Mouse (Mus musculus) thymus, adult 18-20 months (tissue): ENCODE data around the gene Ahcy.
"Not testable (repeated sequence)": the region's sequence is repeated elsewhere in the genome, so short reads cannot be mapped to it uniquely, and the experiment has no call there.

Experiments
- DNase-seq, 2 experiments: peaks; one replicate each; pipeline ENCODE4 v3.0.0; 2022; ENCODE audit warnings: mixed read lengths in 2 of 2

Gene Ahcy

DNA sequence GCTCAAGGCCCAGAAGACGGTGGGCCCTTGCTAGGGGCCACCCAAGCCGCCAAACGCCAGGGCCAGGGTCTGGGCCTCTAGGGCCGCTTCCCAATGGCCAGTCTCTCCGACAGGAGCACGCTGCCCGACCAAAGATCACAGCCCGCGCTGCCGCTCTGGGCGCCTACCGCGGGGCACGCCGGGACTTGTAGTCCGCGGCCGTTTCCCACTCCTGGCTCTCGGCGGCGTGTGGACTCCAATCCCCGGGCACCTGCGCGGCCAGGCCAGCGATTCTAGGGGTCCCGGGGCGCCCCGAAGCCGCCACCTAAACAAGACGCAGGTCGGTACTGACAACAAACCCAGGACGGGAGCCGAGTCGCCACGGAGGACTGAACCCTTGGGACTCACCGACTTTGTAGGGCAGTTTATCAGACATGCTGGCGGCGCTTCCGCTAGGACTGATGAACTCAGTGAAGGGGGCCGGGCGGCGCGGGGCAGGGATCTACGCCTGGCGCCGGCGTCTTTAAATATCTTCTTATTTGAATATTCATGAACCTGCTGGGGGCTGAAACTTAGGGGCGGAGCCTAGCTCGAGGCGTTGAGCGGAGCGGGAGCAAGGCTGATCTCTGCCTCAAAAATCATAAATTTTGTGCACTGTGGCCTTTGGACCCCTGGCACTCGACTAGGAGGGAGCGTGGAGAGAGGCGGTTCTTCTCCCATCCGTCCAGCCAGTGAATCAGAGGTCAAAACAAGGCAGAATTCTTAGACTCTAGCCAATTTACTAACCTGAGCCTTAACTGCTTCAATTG, at the start of gene Ahcy:
Gene Ahcy (minus strand): TSS at position 520 of the 788 bp plus-strand sequence.
- peak; percentile 77 to 87 for DNase-seq

DNA sequence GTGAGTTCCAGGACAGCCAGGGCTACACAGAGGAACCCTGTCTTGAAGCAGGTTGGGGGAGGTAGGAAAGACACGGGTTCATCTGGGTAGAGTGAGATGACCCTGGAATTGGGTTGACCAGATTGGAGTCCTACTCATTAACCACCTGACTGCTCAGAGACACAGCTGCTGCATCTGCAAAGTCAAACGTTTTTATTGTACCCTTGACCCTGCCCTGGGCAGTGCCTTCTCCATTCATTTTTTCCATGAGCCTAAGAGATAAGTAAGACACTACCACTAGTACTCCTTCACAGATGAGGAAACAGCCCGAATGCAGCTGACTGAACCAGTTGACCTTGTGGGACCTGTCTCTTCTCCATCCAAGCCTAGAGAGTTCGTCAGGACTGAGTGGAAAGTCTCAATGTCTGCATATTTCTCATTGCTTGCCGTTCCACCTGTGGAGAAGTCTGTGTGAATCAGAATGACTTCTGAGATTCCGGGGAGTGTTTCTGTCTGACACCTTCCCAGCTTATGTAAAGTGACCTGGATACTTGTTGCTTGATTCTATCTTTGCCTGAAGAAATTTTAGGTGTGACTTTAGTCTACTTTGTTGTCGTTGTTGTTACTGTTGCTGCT, 41.0 kb upstream of the Ahcy start:
- DNase-seq = no peak

DNA sequence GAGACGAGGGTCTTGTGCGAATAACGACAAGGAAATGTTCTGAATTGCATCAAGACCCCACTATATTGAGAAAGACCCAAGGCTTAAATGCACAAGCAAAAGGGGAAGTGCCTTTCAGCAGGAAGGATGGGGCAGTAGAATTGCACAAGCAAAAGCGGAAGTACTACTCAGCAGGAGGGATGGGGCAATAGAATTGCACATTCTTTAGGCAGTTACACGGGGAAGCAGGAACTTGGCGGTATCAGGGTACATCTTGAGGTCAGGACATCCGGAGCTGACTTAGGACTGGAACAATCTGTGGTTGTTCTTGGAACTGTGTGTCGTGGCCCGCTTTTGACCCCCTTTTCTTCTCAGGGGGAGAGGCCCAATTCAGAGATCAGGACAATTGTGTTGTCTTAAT, 33.0 kb upstream of the Ahcy start:
- DNase-seq = not testable (repeated sequence)

DNA sequence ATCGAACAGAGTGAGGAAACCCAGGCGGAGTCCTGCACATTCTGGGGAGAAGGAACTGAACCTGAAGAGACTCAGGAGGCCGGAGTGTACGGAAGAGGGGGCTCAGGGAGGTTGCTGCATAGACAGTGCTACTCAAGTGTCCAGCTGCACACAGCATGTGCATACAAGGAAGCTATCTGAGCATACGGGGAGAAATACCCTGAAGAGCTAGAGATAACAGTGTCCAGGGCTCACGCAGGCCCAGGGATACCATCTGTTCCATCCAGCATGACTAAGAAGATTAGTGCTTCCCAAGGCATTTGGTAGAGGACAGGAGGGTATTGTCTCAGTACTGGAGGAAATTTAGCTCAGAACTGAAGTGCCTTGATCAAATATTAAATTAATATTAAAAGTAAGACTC, 29.3 kb upstream of the Ahcy start:
- no peak for DNase-seq

DNA sequence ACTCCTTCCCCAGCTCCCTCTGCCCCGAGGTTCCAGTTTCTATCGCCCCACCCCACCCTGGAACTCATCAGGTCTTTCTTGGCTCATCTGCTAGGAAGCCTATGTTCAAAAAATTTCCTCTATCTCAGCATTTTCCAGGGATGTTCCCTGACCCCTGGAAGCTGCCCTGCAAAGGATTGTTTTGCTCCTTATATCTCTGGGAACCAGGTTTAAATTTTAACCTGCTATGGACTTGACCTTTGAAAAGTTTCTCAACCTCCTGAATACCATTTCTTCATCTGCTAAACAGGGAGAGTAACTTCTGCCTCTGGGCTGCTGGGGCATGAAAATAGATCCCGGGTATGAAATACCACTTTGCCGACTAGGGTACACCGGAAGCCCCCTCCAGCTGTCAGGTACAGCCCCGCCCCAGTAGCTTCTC, 27.5 kb upstream of the Ahcy start:
- DNase-seq = no peak

DNA sequence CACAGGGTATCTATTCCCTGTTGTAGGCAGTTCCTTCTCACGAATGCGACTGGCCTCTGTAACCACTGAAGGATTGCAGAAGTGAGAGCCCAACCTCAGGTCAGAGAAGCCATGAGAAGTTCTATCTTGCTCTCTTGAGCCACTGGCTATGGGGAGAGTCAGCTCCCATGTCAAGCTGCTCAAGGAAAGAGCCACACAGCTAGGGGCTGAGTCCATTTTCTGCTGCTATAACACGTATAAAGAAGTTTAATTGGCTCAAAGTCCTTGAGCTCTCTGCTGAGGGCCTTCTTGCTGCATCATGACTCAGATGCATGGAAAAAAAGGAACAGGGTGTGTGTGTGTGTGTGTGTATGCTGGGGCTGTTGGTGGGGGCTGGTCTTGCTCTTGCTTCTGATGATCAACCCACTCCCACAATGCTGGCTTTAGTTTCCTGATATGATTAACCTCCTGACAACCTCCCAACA, 26.5 kb upstream of the Ahcy start:
- no peak for DNase-seq

DNA sequence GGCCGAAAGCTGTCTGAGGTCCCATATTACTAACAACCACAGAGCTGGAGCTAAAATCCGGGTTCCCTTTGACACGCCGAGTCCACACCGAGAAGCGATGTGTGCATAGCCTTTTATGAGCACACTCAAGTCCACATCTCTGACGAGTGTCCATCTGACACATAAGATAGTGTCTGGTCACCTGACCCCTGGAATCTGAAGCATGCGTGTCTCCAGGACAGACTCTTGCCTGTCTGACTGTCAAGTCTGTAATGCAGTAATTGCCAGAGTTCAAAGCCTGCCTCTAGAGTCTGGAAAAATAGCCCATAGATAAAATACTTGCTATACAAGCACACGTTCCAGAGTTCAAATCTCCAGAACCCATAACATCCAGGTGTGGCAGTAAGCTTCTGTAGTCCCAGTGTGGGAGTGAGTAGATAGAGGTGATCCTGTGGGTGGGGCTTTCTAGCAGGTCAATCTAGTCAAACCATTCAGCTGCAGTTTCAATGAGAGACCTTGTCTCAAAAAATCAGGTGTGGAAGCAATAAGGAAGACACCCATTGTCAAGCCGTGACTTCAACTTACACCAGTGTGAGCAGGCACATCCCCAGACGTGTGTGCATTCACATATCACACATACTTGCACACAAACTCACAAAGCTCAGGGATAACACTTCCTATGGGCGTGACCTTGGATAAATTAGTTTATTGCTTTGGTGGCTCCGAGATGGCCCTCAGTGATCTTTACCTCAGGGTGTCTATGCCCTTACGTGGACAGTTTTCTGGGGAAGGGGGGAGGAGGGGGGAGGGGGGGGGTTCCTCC, 25.9 kb upstream of the Ahcy start:
- no peak for DNase-seq

DNA sequence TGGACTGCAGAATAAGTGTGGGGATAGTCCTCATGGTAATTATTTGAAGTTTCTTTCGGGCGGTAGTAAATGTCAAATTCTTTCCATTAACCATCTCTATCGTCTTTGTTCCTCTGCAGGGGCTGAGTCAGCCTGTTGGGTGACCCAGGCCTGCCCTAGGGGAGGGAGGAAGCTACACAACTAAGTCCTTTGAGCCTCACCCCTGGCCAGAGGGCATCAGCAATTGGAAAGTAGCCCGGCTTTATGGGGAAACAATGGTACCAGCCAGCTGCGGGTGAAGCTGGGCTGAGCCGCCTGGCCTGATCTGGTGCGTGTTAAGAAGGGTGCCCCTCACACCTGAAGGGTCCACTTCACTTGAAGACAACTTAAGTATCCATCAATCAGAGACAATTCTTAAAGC, 25.1 kb upstream of the Ahcy start:
- DNase-seq = no peak

DNA sequence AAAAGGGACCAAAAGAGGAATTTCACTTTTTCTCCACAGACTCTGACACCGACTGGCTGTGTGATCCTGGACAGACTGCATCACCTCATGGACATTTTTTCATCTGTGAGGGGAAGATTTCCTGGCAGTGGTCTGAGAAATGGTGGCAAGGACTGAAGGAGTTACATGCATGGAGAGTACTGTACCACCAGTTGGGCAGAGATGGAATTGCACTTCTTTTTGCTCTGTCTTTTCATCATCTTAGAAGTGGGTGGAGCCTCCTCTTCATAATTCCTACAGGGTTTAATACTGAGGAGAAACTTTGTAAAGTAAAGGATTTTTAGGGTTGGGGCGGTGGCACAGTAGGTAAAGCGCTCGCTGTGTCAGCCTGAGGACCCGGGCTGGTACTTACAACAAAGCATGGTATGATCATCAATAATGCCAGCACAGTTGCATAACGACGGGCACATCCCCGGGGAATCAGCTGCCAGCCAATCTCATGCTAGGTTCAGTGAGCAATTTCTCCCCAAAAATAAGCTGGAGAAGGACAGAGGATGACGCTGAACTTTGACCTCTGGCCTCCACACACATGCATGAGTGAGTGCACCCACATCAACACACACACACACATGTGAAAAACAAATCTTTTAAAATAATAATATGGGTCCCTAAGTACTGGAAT, 24.6 kb upstream of the Ahcy start:
- DNase-seq = no peak

DNA sequence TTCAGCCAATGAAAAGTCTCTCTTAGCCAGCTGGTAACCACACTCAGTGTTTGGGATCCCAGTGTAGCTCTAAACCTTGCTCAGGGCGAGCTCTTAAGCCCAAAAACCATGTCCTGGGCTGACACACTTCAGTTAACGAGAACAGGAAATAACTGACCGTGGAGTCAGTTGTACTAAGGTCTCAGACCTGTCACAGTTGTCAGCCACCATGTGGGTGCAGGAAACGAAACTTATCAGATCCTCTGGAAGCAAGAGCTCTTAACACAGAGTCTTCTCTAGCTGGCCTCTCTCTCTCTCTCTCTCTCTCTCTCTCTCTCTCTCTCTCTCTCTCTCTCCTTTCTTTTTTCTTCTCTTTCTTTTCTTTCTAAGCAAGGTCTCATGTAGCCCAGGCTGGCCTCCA, 19.1 kb upstream of the Ahcy start:
- no peak for DNase-seq

DNA sequence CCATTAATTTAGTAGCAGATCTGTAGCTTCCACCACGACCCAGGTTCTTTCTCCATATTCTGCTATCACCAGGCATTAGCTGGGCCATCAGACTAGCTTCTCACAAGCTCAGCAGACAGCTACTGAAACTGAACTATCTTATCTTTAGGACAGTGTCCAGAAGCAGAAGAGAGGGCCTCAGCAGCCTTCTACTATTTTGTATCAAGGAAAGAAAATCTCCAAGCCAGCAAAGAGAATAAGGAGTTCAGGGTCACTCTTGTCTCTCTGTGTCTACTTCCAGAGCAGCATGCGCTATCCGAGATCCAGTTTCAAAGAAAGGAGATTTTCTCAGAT, 17.4 kb upstream of the Ahcy start:
- no peak for DNase-seq

DNA sequence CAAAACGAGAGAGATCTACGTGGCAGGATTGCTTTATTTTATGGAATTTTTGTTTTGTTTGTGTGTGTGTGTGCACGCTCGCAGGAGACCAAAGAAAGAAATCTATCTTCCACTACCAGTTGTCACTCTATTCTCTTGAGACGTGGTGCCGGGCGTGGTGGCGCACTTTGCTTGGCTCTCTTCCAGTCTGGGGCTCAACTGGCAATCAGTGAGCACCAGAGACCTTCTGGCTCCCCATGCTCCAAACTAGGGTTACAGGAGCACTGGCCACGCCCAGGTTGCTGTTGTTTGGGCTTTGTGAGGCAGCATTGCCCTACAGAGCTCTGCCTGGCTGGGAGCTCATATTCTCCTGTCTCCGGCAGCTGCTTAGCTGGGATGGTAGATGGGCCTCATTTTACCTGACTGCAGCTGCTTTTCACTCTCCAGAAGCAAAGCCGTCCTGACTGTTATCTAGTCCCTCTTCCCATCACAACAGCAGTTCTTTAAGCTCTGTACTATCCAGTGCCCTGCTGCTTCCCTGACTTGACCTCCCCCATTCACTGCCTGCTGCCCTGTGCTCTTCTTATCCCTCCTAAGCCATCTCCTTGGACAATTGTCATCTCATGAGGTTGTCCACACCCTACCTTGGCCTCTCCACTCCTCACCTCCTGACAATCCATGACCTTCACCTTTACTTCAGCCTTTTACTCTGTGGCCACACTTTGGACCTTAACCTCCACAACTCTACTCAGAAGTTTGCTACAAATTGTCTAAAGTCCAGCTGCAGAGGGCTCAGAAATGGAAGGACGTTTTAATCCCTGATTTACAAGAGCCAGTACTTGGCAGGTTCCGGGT, 16.8 kb upstream of the Ahcy start:
- no peak for DNase-seq

DNA sequence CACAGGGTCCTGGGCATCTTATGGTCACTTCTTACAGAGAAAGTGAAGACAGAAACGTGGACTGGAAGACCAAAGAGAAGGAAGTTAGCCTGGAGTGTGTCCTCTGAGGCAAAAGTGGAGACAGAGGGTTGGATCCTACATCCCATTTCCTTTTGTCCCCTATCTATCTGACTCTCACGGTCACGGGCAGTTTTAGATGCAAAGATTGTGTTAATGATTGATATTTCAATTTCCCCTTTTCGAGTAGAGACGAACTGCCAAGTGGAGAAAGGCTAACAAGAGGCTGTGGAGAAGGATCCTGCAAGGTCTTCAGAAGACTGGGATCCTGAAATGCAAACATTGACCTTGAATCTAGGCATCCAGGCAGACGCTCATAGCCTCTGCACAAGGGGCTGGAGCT, 14.0 kb upstream of the Ahcy start:
- no peak for DNase-seq

DNA sequence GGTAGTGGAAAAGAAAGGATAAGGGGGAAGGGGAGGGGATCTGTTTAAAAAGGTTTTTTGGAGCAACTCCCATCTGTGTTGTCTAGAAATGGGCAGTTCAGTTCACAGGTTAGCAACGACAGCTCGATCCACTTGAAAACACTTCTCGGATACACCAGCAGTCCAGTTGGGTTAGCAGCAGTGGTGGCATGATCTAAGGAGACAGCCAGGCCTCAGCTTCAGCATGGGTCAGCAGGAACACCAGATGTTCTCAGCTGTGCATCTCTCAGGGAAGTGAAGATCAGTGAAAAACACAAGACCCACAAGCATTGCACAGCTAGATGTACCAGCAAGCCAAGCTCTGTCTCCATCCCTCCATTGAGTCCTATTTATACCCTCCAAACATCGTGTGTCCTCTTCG, 12.0 kb upstream of the Ahcy start:
- no peak for DNase-seq

DNA sequence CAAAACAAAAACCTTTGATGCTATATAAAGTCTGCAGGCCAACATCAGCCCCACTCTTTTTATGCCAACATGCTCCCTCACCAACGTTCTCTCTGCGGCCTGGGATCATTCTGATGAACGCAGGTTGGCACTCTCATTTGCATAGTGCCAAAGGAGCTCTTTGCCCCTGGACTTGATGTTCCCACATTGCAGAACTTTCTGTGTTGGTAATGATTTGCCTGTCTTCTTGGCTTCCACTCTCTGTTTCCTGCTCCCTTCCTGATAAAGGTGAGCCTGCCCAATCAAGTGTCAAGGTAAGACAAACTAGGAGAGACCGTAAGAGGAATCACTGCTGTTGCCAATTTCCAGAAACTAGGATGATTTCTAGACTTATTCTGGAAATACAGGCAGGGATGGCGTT, 10.2 kb upstream of the Ahcy start:
- DNase-seq = no peak

DNA sequence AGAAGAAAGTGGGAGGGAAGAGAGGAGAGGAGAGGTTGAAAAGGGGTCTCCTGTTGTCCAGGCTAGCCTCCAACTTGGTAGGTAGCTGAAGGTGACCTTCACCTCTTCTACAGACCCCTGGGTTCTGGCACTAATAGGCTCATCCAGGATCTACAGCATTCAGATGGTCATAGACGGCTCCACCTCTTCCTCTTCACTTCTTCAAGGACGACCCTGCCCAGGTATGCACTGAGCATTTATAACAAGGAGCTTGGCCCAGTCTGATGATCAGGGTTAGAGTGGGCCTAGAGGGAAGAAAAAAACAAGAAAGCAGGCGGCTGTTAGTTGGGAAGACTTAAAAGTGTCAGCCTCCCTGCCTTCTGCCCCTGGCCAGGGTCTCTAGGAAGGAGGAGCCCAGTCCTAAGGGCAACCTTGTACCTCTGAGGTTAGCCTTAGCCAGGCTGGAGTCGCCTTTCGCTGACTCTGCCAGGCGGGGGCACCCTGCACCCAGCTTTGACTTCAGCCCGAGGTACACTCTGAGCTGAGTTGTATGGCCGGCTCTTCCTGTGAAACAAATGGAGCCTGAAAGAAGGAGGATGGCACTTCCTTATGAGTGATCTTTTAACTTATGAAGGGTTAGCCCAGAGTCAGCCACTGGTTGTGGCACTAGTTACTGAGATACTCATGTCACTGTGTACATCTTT, 8.0 kb upstream of the Ahcy start:
- peak; percentile 41 to 43 for DNase-seq

DNA sequence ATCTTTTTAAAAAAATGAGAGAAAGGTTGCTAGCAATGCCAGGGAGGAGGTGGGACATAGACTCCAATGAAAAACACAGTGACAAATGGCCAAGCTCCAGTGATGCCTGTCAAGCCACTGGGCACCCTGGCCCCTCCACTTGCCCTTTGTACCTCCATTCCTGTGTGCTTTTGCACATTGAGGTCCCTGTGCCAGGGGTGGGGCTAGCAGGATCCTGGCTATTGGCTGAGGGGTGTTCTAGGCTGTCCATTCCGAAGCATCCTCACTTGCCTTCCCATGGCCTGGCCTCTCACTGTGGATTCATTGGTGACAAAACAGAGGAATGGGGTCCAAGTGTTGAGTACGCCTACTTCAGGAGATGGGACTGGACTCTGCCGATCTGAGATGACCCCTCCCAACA, 6.8 kb upstream of the Ahcy start:
- DNase-seq = no peak

DNA sequence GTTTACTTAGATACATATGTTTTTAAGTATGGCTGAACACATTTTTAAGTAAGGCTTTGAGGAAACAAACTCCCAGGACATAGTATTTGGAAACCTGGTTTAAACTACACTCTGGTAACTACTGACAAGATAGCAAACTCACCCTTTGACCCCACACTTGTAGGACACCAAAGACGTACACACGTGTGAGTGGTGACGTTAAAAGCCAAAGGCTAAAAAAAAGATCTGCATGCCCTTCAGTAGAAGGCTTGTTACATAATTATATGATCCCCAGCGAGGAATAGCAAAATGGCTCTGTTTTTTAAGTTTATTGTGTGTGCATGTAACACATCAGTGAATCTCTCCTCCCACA, 5.9 kb upstream of the Ahcy start:
- no peak for DNase-seq

DNA sequence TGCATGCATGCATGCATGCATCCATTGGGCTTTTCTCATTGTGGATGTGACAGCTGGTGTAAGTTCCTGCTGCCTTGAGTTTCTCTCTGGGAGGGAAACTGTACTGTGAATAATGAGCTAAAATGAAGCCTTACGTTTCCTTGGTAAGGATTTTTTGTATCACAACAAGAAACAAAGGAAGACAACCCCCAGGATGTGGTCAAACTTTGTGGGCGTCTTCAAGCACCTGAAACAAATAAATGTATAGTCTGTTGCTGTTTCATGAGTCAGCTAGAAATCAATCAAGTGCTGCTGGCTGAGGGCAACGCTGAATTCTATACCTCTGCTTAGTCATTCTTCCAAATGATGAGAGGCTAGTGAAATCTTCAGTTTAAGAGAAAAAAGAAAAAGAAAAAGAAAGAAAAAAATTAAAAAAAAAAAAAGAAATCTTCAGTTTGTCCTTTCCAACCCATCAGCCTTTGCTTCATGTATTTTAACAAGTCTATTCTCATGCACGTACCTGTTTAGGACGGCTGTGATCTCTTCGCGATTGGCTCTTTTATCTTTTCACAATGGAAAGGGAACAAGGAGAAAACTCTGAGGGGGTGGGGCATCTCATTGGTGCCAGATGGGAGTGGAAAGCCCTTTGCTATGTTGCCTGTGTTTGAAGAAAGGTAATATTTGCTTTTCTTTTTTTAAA, 5.3 kb upstream of the Ahcy start:
- DNase-seq = peak in 1 of 2 experiments; percentile 33

DNA sequence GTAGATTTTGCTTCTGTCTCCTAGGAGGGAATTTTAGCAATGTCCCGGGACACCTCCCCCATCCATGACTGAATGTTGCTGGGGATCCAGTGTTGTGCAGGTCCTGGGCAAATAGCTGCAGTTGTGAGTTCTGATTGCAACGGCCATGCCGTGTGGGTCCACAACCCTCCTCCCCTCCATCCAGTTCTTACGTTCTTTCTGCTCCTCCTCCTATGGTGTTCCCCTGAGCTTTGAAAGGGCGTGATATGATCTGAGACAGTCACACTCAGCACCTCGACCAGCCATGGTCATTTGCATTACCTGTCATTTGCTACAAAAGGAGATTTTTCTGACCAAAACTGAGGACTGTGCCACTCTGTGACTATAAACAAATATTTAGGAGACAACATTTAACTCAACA, 1.4 kb upstream of the Ahcy start:
- no peak for DNase-seq

DNA sequence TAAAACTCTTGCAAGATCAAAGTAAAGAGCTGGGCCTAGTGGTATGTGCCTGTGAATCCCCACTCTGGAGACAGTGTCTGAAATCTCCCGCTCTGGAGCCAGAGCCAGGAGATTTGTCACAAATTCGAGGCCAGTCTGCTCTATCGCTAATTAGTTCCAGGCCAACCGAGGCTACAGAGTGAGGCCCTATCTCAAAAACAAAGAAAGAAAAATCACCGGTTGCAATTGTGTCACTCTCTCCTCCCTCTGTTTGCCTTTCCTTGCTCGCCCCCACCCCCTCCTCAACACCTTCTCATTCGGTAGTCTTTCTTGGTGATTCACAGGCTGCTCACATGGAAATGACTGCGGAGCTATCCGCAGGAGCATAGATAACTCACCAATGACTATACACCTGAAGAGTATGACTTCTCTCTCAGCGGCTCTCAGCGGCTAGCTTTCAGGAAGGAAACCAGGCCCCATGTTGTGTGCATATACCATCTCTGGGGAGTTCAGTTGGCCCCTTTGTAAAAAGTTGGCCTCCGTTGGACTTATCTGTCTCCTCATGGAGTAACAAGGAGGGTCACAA, 551 bp upstream of the Ahcy start:
- no peak for DNase-seq
